Mouse (Mus musculus) megakaryocyte, adult 5-6 weeks (primary cell): Measurements from ENCODE around the gene Drap1. TPM values are rescaled to one million over a fixed set of nuclear protein-coding genes. Genes with fewer than 3 reads are reported as not detected.

Experiments
- ATAC-seq: 2 replicates; pipeline ENCODE4 v1.8.0; 2016; ENCODE audit warnings: mild to moderate bottlenecking, inconsistent platforms; ENCODE audit not compliant: poor library complexity, severe bottlenecking
- total RNA-seq, 2 experiments: library from RNA; stranded (forward) in 1 of 2; stranded (reverse) in 1 of 2; fragments of 153-499, 151-499 nt in 1 of 2; fragments of 221-1000, 200-1000 nt in 1 of 2; gene quantifications; 2 replicates each; pipeline versions ENCODE4 v1.2.3 to v1.2.4; 2015 to 2017

Drap1 gene
- total RNA-seq, 2 experiments from 2014 or later: 59.0 to 72.3 TPM

DNA sequence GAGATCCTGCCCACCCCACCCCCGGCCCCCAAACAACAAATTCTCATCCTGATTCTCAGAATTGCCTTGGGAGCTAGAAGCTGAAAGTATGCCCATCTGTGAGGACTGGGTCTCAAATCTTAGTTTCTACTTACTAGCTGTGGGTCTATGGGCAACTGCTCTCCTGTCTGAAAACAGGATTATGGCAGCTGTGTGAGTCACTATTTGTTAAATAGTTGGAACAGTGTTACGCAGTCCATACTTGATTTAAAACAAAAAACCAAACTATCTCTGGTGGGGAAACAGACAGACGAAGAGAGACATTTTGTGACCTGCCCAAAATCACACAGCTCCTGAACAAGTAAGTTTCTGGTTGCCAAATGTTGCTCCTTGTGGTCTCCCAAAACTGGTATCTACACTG, 24.9 kb upstream of the Drap1 start:
- ATAC-seq: no peak

DNA sequence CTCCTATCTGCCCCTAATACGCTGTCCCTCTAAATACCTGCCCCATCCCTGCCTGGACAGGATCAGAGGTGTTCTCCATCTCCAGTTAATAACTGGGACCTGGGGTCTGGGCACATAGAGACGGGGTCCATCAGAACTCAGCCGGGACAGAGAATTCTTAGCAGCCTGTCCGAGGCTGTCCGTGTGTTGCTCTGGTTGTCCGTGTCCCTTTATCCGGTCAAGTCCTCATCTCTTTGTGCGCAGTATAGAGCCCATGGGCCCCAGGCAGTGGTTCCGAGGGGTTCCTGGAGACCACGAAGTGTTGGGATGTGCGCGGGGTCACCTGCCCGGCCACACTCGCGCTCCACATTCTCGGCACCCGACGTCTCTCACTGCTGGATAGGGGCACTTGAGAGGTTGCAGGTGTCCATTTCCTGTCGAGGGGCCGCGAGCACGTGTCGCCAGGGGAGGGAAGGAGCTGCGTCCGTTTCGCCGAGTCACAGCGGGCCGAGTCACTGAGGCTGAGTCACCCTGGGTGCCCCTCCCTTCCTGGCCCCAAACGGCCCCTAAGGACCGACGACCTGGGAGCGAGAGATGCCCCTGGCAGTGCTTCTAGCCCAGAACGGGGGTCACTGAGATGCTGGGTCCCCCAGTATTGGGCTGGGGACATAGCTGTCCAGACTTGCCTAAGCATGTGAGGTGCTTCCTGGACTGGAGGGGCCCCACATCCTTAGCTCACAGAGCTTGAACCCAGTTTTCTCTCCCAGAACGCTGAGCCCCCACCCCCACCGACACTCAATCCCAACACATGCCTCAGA, 23.8 kb upstream of the Drap1 start:
- ATAC-seq: peak; percentile 77

DNA sequence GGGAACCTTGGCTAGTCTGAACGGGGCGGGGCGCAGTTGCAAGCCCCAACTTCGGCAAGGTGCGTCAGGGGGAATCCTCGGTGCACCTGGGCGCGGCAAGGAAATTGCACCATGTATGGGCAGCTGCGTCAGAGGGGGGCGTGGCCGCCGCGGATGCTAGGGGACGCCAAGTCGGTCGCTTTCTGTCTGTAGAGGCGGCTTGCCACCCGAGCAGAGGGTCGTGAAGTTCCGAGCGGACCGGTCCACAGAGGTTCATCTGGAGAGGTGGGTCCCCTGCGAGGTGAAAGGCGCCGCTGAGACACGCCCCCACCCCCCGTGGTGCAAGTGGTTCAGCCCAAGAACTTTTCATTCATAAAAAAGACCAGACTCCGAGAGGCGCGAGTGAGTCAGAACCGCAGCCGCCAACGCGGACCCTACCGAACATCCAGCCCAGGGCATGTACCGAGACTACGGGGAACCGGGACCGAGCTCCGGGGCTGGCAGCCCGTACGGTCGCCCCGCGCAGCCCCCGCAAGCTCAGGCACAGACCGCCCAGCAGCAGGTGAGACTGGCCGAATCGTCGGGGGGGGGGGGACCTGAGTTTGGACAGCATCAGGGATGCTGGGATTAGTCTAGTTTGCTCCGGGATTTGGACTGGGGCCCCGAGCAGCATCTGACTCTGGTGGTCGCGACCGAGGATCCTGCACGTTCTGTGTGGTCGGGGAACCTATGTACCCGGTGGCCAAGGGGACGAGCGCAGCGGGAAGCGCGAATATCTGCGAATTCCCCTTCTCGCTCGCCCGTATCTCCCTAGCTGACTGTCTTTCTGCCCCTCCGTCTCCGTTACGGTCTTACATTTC, 23.0 kb upstream of the Drap1 start, which contains the start of gene Fosl1:
TSS of gene Fosl1 (plus strand) at position 33 of the 839 bp plus-strand sequence.
- peak; percentile 85 for ATAC-seq

DNA sequence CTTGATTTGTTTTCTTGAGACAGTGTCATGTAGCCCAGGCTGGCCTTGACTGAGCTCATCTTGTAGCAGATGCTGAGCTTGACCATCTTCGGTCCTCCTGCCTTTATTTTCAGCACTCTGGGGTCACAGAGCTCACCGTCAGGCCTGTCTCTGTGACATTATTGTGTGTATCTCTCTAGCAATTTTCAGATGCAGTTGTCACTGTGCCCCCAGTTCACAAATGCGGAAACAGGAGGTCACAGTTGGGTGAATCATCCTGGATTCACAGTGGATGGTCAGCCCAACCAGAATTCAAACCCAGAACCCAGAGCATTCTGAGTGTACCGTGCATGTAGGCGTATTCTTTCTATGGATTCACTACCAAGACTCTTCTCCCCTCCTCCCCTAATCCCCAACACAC, 21.0 kb upstream of the Drap1 start:
- no peak for ATAC-seq

DNA sequence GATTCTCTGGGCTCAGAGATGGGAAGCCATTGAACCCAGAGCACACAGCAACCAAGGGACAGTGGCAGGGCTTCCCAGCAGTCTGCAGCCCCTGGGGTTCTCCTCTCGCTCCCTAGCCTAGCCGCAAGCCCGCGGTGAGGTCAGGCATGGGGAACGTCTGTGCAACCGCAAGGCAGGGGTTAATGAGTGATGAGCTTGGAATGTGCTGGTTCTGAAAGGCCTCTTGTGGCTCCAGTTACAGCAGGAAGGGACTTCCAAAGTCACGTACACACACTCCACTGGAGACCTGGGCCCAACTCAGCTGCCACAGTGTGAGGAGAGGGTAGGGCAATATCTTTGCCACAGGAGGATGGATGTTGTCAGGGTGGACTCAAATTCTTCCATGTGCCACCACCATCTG, 20.2 kb upstream of the Drap1 start:
- ATAC-seq: no peak

DNA sequence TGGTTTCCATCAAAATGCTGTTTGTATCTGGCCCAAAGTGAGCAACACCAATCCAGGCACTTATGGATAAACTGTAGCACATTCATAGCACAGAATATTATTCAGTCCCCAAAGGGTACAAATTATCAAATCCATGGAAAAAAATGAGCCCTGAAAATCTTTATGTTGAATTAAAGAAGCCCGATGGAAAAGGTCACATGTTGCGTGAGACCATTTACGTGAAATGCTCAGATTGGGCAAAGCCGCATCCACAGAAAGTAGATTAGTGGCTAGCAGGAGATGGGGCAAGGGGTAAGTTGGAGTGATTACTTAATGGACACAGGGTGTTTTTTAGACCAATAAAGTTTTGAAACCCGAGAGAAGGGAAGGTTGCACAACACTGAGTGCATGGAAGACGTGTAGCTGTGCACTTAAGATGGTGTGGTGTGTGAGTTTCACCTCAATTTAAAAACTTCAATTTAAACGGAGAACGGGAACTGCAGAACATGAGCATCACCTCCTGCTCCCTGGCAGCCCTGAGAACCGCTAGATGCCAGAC, 19.7 kb upstream of the Drap1 start:
- peak; percentile 38 for ATAC-seq

DNA sequence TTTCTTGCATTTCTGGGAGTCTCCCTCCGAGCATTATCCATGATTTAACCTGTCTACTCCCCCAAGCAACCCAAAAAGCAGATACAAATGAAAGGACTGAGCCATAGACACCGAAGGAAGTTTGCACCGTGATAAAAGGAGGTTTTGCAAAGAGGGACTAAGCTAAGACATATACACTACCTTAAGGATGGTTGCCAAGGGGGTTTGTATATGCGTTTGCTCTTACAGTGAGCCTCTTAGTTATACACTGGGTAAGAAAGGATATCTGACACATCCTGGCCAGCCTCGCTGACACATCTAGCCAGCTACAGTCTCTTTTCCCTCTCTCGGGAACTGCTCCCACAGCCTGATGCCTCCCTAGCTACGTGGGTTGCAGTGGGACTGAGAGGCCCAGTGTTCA, 9.2 kb upstream of the Drap1 start:
- ATAC-seq: no peak

DNA sequence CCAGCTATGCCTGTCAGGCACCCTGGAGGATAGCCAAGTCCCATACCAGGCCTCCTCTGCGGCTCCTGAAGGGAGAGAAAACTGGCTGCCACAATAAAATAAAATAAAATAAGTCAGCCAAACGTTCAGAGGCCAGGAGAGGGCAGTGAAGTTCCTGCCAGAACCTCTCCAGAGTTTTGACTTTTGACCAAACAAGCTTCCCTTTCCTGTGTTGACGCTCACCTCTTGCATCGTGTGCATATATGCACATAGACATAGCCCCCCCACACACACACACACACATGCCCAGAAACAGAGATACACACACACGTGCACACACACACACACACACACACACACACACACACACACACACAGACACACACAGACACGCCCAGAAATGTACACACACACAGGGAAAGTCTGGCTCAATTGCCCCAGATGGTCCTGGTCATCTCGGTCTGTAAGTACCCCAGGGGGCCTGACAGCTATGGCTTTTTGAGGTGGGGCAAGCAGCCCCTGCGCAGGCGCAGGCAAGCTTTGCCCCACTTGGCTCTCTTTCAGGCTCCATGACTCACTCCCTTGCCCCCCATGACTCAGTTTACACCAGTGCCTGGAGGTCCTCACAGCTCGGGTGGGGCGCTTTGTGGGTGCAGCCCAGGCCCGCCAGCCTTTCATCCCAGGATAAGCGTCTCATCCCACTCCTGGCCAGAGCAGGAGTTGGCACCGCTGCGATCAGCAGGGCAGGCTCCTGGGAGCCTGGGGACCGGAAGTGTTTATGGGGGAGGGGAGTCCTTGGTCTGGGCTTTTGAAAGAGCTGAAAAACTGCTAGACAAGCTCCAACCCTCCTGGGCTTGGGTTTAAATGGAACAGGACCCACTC, 8.4 kb upstream of the Drap1 start:
- ATAC-seq: peak; percentile 89

DNA sequence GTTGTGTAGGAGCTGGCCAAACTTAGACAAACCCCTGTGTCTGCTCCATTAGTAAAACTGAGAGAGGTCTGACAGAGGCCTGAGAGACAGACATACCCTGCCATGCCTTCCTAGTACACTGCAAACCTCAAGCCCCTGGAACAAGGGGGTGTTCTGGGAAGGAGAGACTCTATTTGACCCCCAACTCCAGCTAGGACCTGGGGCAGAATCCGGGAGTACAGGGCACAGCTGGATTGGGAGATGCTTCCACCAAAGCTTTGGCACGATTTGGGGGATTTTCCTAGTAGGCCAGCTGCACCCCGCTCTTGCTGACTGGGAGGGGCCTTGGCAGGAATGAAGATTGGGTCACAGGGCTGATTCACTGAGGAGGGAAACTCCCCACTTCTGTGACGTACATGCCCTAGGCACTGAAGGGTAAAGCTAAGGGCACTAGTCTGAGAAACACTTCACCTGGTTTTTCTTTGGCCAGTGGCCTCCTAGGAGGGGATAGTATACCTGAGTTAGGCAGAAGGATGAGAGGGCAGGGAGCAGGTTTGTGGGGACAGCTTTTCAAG, 7.2 kb upstream of the Drap1 start:
- ATAC-seq: no peak

DNA sequence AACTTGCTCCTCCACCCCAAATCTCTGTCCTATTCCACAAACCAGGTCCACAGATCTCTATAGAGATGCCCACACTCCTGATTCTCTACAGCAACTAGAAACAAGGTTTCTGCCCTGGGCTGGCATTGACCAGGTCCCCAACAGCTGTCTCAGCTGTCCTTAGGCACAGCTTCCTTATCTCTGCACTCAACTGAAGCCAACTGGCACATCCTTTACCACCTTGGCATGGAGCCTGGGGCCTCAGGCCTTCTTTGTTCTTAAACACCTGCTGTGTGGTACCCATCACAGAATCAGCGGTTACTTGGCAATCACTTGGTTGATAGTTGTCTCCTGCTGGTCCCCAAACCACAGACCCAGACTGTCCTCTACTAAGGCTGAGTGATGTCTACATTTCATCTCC, 5.6 kb upstream of the Drap1 start:
- no peak for ATAC-seq

DNA sequence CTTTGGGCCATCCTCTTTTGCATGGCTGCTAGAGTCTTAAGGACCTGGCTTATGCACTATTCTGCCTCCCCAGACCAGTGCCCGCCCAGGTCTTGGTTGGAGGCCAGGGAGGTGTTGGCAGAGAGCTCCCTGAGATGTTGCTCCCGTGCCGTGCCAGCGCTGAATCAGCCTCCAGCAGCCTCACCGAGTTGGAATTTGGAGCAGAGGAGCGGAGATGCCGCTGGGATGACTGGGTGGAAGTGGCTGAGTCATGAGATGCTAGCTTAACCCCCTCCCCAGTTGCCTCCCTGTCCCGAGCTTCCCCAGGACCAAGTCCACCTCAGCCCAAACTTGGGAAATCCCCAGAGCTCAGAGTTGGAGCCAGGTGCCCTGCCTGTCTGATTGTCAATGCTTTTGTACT, 5.0 kb upstream of the Drap1 start:
- ATAC-seq: no peak

DNA sequence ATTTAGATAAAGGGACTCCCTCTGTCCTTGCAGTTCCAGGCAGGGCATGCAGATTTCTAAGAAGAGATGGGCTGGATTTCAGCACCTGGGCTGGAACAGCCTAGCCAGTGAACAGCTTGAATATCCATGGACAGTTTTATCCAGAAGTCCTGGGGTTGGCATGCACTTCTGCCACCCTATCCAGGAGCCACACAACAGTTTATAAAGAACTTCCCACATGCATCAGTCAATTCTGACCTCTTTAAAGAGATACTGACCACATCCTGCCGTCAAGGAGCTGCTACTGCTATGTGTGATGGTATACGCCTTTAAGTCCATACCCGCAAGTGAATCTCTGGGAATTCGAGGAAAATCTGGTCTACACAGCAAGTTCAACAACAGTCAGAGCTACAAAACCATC, 4.4 kb upstream of the Drap1 start:
- ATAC-seq: no peak

DNA sequence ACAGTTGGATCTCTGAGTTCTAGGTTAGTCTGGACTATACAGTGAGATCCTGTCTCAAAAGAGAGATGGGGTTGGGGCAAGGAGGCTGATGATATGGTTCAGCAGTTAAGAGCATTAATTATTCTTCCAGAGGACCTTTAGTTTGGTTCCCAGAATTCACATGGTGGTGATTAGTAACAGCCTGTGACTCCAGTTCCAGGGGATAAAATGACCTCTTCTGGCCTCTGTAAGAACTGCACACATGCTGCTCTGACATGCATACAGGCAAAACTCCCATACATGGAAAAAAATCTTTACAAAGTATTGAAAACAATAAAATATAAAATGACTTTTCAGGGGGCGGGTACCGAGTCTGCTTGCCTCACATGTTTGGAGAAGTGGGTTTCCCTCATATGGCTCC, 3.3 kb upstream of the Drap1 start:
- ATAC-seq: no peak

DNA sequence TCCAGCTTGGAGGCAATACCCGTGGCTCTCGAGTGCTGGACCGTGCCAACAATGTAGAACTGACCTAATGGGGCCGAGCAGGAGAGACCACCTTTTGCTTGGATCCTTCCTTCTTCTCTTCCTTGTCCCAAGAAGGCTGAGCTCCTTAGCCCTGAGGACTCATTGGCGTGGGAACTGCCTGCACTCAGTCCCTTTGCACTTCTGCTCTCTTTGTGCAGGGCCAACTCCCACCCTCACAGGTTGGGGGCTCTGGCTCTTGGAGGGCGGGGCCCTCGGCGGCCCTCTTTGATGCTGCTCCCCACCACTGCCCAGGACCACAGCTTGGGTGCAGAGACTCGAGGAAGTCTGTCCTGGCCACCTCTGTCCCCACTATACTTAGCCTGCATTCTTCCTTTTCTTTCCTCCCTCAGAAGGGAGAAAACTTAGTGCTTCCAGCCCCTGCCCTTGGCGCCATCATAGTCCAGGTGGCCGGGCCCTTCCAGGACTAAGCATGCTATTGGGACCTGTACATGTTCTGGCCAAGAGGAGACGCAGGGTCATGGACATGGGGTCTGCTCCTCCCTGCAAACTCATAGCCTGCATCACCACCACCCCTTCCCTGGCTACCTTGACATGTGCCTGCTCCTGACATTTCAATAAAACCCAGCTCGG, 2.0 kb upstream of the Drap1 start:
- ATAC-seq: no peak

DNA sequence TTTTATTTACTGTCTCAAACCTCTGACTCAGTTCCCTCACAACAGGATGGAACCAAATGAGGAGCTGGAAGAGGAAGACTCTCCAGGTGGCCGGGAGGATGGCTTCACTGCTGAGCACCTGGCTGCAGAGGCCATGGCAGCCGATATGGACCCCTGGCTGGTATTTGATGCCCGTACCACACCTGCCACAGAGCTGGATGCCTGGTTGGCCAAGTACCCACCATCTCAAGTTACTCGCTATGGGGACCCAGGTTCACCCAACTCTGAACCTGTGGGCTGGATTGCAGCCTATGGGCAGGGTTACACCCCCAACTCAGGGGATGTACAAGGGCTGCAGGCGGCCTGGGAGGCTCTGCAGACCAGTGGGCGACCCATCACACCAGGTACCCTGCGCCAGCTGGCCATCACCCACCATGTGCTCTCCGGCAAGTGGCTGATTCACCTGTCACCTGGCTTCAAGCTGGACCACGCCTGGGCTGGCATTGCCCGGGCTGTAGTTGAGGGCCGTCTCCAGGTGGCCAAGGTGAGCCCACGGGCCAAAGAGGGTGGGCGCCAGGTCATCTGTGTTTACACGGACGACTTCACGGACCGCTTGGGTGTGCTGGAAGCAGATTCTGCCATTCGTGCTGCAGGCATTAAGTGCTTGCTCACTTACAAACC, 1.3 kb upstream of the Drap1 start:
- no peak for ATAC-seq

DNA sequence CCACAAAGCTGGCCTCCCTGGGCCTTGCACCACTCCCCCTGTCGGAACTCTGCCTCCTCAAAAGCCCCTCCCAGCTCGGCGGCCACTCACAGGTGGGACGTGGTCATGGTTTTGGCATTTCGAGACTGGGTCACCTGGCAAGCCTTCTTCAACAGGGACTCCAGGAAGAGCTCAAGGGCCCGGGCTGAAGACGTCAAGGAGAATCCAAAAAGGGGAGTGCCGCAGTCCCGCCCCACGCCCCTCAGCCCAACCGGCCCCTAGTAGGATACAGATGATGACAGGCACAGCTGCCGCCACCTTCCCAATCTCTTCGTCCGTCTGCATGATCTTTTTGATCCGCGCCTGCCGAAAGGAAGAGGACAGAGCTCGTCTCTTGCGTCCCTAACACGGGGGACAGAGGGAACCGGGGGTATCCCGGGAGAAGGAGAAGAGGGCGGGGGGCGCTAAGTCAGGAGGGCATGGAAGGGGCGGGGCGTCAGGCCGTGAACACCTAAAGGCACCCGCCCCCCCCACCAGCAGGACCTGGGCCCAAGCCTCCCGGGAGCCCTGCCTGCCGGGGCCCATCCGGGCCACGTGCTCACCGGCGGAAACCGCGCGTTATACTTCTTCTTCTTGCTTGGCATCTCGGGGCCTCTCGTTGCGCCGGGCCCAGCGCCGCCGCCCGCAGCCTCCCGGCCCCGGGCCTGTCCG, 542 bp downstream of the Drap1 start:
- ATAC-seq: peak; percentile 30

DNA sequence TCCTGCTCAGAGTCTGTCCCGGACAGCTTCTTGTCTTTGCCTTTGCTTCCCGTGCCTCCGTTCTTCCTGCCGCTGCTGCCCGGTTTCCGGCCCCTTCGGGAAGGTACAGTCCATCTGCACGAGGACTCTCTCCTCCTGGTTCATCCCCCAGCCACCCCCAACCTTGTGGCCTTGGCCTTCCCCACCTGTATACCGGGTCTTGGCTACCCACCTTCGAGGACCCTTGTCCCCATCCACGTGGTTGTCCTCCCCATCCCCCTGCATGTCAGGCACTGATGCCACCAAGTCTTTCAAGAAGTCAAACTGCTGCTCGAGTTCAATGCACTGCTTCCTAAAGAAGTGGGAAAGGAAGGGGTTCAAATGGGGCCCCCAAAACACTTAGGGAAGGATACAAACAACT, 1.2 kb downstream of the Drap1 start:
- ATAC-seq: no peak

DNA sequence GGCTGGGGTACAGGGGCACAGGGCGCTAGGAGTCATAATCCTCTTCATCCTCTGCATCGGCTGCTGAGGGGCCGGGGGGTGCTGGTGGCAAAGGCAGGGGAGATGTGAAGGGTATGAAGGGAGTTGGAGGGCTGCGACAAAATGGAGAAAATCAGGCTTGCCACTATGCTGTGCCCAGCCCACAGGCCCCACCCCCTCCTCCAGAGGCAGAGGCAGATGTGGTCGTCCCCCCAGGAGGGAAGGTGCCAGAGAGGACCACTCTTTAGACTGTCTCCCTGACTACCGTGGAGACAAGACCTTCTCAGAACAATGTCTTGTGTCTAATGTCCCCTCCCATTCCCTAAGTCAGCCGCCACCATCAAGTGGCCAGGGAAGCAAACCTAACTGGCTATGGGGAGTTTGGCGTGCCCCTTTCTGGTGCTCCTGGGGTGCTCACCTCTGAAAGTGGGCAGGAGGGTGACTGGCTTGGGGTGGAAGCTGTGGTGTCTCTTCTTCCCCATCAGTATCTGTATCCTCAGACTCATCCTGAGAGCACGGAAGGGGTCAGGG, 1.8 kb downstream of the Drap1 start:
- ATAC-seq: no peak

DNA sequence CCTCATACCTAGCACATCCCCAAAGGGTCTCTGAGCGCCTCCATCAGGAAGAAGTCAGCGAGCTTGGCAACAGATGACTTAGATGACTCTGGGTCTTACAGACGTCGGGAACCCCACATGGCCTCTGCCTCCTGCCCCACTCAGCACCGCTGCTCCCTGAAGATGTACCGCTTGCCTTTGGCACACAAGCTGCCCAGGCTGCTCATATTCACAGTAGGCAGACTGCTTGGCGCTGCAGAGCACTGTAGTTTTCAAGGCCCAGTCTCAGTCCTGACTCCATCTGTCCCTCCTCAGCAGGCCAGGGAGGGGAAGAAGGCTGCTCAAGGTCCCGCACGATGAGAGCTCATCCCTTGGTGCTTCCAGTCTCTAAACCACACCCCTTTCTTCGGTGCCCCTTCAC, 2.5 kb downstream of the Drap1 start:
- no peak for ATAC-seq
